Mouse (Mus musculus): ENCODE results near the gene Chic1.

The Chic1 gene

GRCm38 (mm10) chrX:103393841-103394240 lies 37.6 kb downstream of the Chic1 start:
- ChIA-PET CTCF (no interaction called here), POLR2A (interaction anchor here in 2 of 4 experiments (0.9 to 2.2 kb wide), 5 partner anchors 9 to 45 kb away, joined by 3 to 6 read pairs (median 3); no protein-coding TSS in a partner anchor)

- CTCF ChIA-PET: interaction anchor here in 2 of 4 experiments (0.5 to 4.6 kb wide), 11 partner anchors 14 to 522 kb away, joined by 3 to 29 read pairs (median 4); no protein-coding TSS in a partner anchor
- POLR2A ChIA-PET: interaction anchor here in 3 of 4 experiments (0.6 to 12.5 kb wide), 33 partner anchors 9 to 576 kb away, joined by 3 to 200 read pairs (median 4); partner anchors contain the start of genes Gm26992 (in 2 of the 3), Rlim (in 2 of the 3), Tsx (in 2 of the 3) and Cdx4 (in 1 of the 3)
These were observed 48.7 kb downstream of the Chic1 start for GRCm38 (mm10) chrX:103405021-103405420.

- ChIA-PET CTCF (interaction anchor here in 3 of 4 experiments (0.6 to 1.2 kb wide), 3 partner anchors 26 to 27 kb away, joined by 3 to 6 read pairs (median 3); no protein-coding TSS in a partner anchor), POLR2A (interaction anchor here in 3 of 4 experiments (0.8 to 2.3 kb wide), 8 partner anchors 9 to 36 kb away, joined by 3 to 10 read pairs (median 3); no protein-coding TSS in a partner anchor)
These were observed 57.9 kb downstream of the Chic1 start, which contains the start of gene Tsx for GRCm38 (mm10) chrX:103414167-103414566. Gene Tsx (plus strand): TSS chrX:103414467.

GRCm38 (mm10) chrX:103421710-103422109 lies 65.4 kb downstream of the Chic1 start, which contains the start of gene Gm26992:
Gene Gm26992 (plus strand): TSS chrX:103422010.
- ChIA-PET POLR2A (interaction anchor here in 2 of 4 experiments (1.1 to 2.0 kb wide), 7 partner anchors 12 to 21 kb away, joined by 3 to 15 read pairs (median 4); no protein-coding TSS in a partner anchor), CTCF (no interaction called here)

GRCm38 (mm10) chrX:103427677-103428076 lies 71.4 kb downstream of the Chic1 start:
- ChIA-PET CTCF (interaction anchor here in 3 of 4 experiments (0.6 to 1.4 kb wide), 3 partner anchors 13 to 44 kb away, joined by 7 to 10 read pairs (median 8); no protein-coding TSS in a partner anchor), POLR2A (interaction anchor here in 3 of 4 experiments (0.6 to 3.9 kb wide), 19 partner anchors 10 to 553 kb away, joined by 3 to 27 read pairs (median 5); partner anchors contain the start of genes Rlim (in 1 of the 3) and Tsx (in 1 of the 3))

GRCm38 (mm10) chrX:103432293-103432692 lies 76.0 kb downstream of the Chic1 start:
- POLR2A ChIA-PET: interaction anchor here in 2 of 4 experiments (2.2 to 16.4 kb wide), 3 partner anchors 15 to 30 kb away, joined by 7 to 200 read pairs (median 26); no protein-coding TSS in a partner anchor
- CTCF ChIA-PET: no interaction called here

GRCm38 (mm10) chrX:103438023-103438422 lies 81.7 kb downstream of the Chic1 start:
- ChIA-PET POLR2A (interaction anchor here (0.6 to 16.4 kb wide), 47 partner anchors 9 to 543 kb away, joined by 3 to 200 read pairs (median 5); partner anchors contain the start of genes Cdx4 (in 1 of the 4), Gm26992 (in 1 of the 4) and Rlim (in 1 of the 4)), CTCF (interaction anchor here in 3 of 4 experiments (0.6 to 1.2 kb wide), 4 partner anchors 10 to 255 kb away, joined by 3 to 7 read pairs (median 4); no protein-coding TSS in a partner anchor)

GRCm38 (mm10) chrX:103440803-103441202 lies 84.5 kb downstream of the Chic1 start:
- POLR2A ChIA-PET: interaction anchor here (0.5 to 16.4 kb wide), 45 partner anchors 10 to 1260 kb away, joined by 3 to 200 read pairs (median 4); partner anchors contain the start of genes Chic1 (in 1 of the 4), Gm26992 (in 1 of the 4) and Tsx (in 1 of the 4)
- CTCF ChIA-PET: interaction anchor here (0.5 to 1.9 kb wide), 45 partner anchors 10 to 1325 kb away, joined by 3 to 29 read pairs (median 4); partner anchors contain the start of genes Tsx (in 3 of the 4) and Chic1 (in 1 of the 4)

- POLR2A ChIA-PET: interaction anchor here (0.6 to 16.4 kb wide), 22 partner anchors 8 to 485 kb away, joined by 3 to 200 read pairs (median 4); no protein-coding TSS in a partner anchor
- CTCF ChIA-PET: interaction anchor here (0.6 to 1.5 kb wide), 16 partner anchors 9 to 1468 kb away, joined by 3 to 6 read pairs (median 3); partner anchors contain the start of gene Cdx4 (in 1 of the 4)
These were observed 87.5 kb downstream of the Chic1 start for GRCm38 (mm10) chrX:103443755-103444154.

Data from embryonic stem cell, embryonic (primary cell).